In the genomic region with DNA sequence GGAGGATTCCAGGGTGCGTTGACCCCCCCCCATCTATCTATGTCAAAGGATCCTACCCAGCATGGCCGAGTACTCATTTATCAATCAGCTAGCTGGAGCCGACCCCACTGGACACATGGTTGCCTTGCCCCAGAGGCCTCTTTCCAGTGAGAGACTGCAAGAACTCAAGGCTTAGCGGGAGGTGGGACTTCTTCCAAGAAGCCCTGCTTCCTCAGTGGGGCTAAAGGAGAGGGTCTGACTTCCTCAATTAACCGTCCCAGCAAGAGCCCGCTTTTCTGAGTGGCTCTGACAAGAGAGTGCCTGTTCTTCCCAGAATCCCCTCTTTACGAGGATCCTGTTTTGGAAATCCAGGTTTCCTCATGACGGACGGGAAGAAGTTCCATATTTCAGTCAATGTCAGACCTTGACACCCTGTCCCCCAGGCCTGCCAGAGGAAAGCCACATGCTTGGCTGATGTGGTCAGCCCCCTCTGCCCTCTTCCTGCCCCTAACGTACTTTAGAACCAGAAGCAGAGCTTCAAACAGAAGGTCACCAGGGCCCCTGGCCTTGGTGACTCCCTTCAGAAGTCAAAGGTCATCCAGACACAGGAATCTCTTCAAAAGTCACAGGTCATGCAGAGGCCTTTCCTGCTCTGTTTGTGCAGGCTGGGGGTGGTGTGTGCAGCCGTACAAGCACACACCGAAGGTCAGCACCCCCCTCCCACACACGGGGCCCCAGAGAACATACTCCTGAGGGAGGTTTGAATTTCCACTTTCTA, we compare ENCODE assay signal across 13 mouse cellular contexts. TPM values are rescaled to one million over a fixed set of nuclear protein-coding genes. Genes with fewer than 3 reads are reported as not detected.
DNase-seq lines count a peak whose midpoint lies in the region; ATAC-seq and TF ChIP-seq lines count a peak whose summit lies in the region.
"Had no signal": no experiment of that assay in that cellular context is flagged by ENCODE, and none has a peak within 500 bp of the region (broad histone marks: within the 10 kb centered on the region; RNA-seq: fewer than 3 reads in every experiment).

No protein-coding gene starts in this region.

- no peak overlapping the region for H3K4me3 ChIP-seq in intestine, embryonic 14.5 days (ENCODE audit: low read depth, low read length)
- H3K4me3 ChIP-seq in intestine, postnatal 0 days (ENCODE audit: low read depth, low read length): no peak overlapping the region
- H3K4me3 ChIP-seq in embryonic facial prominence, embryonic 10.5 days: no peak overlapping the region
- no peak overlapping the region for H3K4me3 ChIP-seq in liver, embryonic 11.5 days (ENCODE audit: low read depth, low read length)
- H3K4me3 ChIP-seq: neural tube, embryonic 15.5 days had no signal

- H3K27me3 ChIP-seq in intestine, embryonic 14.5 days (replicated peaks; ENCODE audit: control insufficient read depth, insufficient read depth, low read length): no peaks in the 10 kb centered on the region
- no peaks in the 10 kb centered on the region for H3K27me3 ChIP-seq in intestine, postnatal 0 days (replicated peaks; ENCODE audit: control insufficient read depth, insufficient read depth, low read length)
- H3K27me3 ChIP-seq in embryonic facial prominence, embryonic 10.5 days (replicated peaks; ENCODE audit: low read depth, poor library complexity, severe bottlenecking): peaks cover 20% of the 10 kb centered on the region
- no peaks in the 10 kb centered on the region for H3K27me3 ChIP-seq in liver, embryonic 11.5 days (replicated peaks; ENCODE audit: control insufficient read depth, insufficient read depth, low read length)

- 34% methylated on average over 13 of the region's 13 CpGs for WGBS in intestine, embryonic 14.5 days
- 45% methylated on average over 13 of the region's 13 CpGs for WGBS in intestine, postnatal 0 days
- WGBS in embryonic facial prominence, embryonic 10.5 days: 20% methylated on average over 13 of the region's 13 CpGs
- 21% methylated on average over 13 of the region's 13 CpGs for WGBS in liver, embryonic 11.5 days

- H3K4me1 ChIP-seq in intestine, embryonic 14.5 days (replicated peaks; ENCODE audit: control insufficient read depth, insufficient read depth, low read length): peaks cover 48% of the 10 kb centered on the region
- peaks cover 11% of the 10 kb centered on the region; the same call in 1 of the 2 replicates for H3K4me1 ChIP-seq in intestine, postnatal 0 days (replicated peaks; ENCODE audit: control insufficient read depth, insufficient read depth, low read length)
- H3K4me1 ChIP-seq in embryonic facial prominence, embryonic 10.5 days: peaks cover 93% of the 10 kb centered on the region
- H3K4me1 ChIP-seq in liver, embryonic 11.5 days (replicated peaks; ENCODE audit: control insufficient read depth, insufficient read depth, low read length): peaks cover 43% of the 10 kb centered on the region

- ATAC-seq in intestine, embryonic 14.5 days (replicated peaks; ENCODE audit: low FRiP score, low TSS enrichment, low read depth): no peak
- no peak for ATAC-seq in intestine, postnatal 0 days
- ATAC-seq in common myeloid progenitor, adult 5-6 weeks (replicated peaks; ENCODE audit: low read depth, poor library complexity, severe bottlenecking): peak; percentile 61
- ATAC-seq in liver, embryonic 11.5 days (replicated peaks; ENCODE audit: low FRiP score): peak; percentile 65

- H3K36me3 ChIP-seq in intestine, embryonic 14.5 days (ENCODE audit: control insufficient read depth, insufficient read depth, low read length): no peaks in the 10 kb centered on the region
- no peaks in the 10 kb centered on the region for H3K36me3 ChIP-seq in intestine, postnatal 0 days (ENCODE audit: control insufficient read depth, insufficient read depth)
- H3K36me3 ChIP-seq in embryonic facial prominence, embryonic 10.5 days (replicated peaks): no peaks in the 10 kb centered on the region
- no peaks in the 10 kb centered on the region for H3K36me3 ChIP-seq in liver, embryonic 11.5 days (ENCODE audit: control insufficient read depth, insufficient read depth, low read length)
- H3K36me3 ChIP-seq: neural tube, embryonic 15.5 days had no signal

- peak overlapping the region; percentile 11; the same call in 1 of the 2 replicates for H3K27ac ChIP-seq in intestine, embryonic 14.5 days (ENCODE audit: low read depth)
- H3K27ac ChIP-seq in intestine, postnatal 0 days (ENCODE audit: low read depth, low read length): no peak overlapping the region
- peak overlapping the region; percentile 65 for H3K27ac ChIP-seq in embryonic facial prominence, embryonic 10.5 days (replicated peaks)
- H3K27ac ChIP-seq in liver, embryonic 11.5 days (ENCODE audit: low read depth, low read length): peak overlapping the region; percentile 80
- H3K27ac ChIP-seq: neural tube, embryonic 15.5 days had no signal

- H3K9me3 ChIP-seq in intestine, embryonic 14.5 days (ENCODE audit: control insufficient read depth, low read length): no peaks in the 10 kb centered on the region
- no peaks in the 10 kb centered on the region for H3K9me3 ChIP-seq in intestine, postnatal 0 days (ENCODE audit: control insufficient read depth)
- no peaks in the 10 kb centered on the region for H3K9me3 ChIP-seq in embryonic facial prominence, embryonic 10.5 days
- H3K9me3 ChIP-seq in liver, embryonic 11.5 days (ENCODE audit: control insufficient read depth, low read length): no peaks in the 10 kb centered on the region
- H3K9me3 ChIP-seq: neural tube, embryonic 15.5 days had no signal

- H3K4me2 ChIP-seq in intestine, embryonic 14.5 days (ENCODE audit: low read length): no peak overlapping the region
- H3K4me2 ChIP-seq in intestine, postnatal 0 days (replicated peaks; ENCODE audit: low read depth): no peak overlapping the region
- H3K4me2 ChIP-seq in liver, embryonic 11.5 days: no peak overlapping the region
- H3K4me2 ChIP-seq: midbrain, embryonic 11.5 days; neural tube, embryonic 15.5 days had no signal

- DNase-seq in intestine, embryonic 14.5 days (ENCODE audit: low spot score): no peak
- DNase-seq in embryonic facial prominence, embryonic 10.5 days (ENCODE audit: low spot score): peak; percentile 34
- DNase-seq in liver, embryonic 11.5 days (ENCODE audit: low spot score): no peak
- no peak for DNase-seq in left cerebral cortex, postnatal 25 days (ENCODE audit: low spot score in 2 of 2)
- DNase-seq in gastrocnemius, postnatal 36 days: no peak
- no peak for DNase-seq in lung, postnatal 25 days (ENCODE audit: low spot score)
- DNase-seq: cerebellum, postnatal 25 days; gastrocnemius, postnatal 10 days; heart, postnatal 36 days had no signal

- intact Hi-C loops in left cerebral cortex, postnatal 25 days (cut with DNase I): no loop called here
- intact Hi-C loops in gastrocnemius, postnatal 36 days (cut with DNase I): no loop called here

- no peak overlapping the region for H3K9ac ChIP-seq in intestine, embryonic 14.5 days (ENCODE audit: low read length)
- H3K9ac ChIP-seq in intestine, postnatal 0 days (ENCODE audit: low read depth, low read length): no peak overlapping the region
- no peak overlapping the region for H3K9ac ChIP-seq in liver, embryonic 11.5 days (ENCODE audit: low read depth, low read length)
- H3K9ac ChIP-seq: neural tube, embryonic 15.5 days had no signal

- no peak for TF ChIP-seq CTCF in intestine, postnatal 0 days (IDR thresholded peaks at IDR 0.05; ENCODE audit: low read depth)

RNA-seq across cellular contexts. Expression of gene Dlk1, which starts 59.7 kb away (rescaled TPM):
- 398 and 437 TPM in 2 replicates for polyA plus RNA-seq in intestine, embryonic 14.5 days (2014; fragmentation: Nextera tagmentation; extraction: Ambion mirVana)
- 73.6 and 78.6 TPM in 2 replicates for polyA plus RNA-seq in intestine, postnatal 0 days (2015; fragmentation: Nextera tagmentation; extraction: Ambion mirVana)
- total RNA-seq in common myeloid progenitor, adult 5-6 weeks (2017): not detected in 2 replicates
- 287 and 291 TPM in 2 replicates for polyA plus RNA-seq in embryonic facial prominence, embryonic 10.5 days (2016; fragmentation: Nextera tagmentation; extraction: Ambion mirVana)
- 744 and 770 TPM in 2 replicates for polyA plus RNA-seq in liver, embryonic 11.5 days (2014; fragmentation: Nextera tagmentation; extraction: Ambion mirVana)
- 10 to 100 TPM in 1 of 2 experiments, 1 to 10 TPM in 1; 5.7 to 13.4 TPM for total RNA-seq in left cerebral cortex, postnatal 25 days (2021)
- 1 to 10 TPM; 3.6 to 5.8 TPM for total RNA-seq in gastrocnemius, postnatal 36 days (2021)

Comparison
In these comparisons a context has a peak if more than half of its experiments do, and no peak if none do; other contexts are left out.
1. ATAC-seq: peak in common myeloid progenitor, adult 5-6 weeks (single experiment) and liver, embryonic 11.5 days (single experiment); none in intestine, embryonic 14.5 days (single experiment) and intestine, postnatal 0 days (single experiment).